Mouse (Mus musculus): ENCODE data around the gene Spata17. TPM values are rescaled to one million over a fixed set of nuclear protein-coding genes. Genes with fewer than 3 reads are reported as not detected.

The Spata17 gene
- total and polyA plus RNA-seq, 3 experiments: 0.24 TPM; not detected in 2

GRCm38 (mm10) chr1:187205506-187205905 lies 9.8 kb downstream of the Spata17 start:
- Histone ChIP-seq H3K9ac (ENCODE audit: insufficient read depth, low read depth) (no peak overlapping the region), H3K27me3 (replicated peaks) (no peaks in the 10 kb centered on the region), H3K27ac (ENCODE audit: insufficient read depth, low read depth) (no peak overlapping the region), H3K4me1 (ENCODE audit: control insufficient read depth in 1 of 2, insufficient read depth in 2 of 2) (peaks cover 0 to 9% of the 10 kb centered on the region in 2 experiments; a peak in 1 of 4 replicates), H3K79me2 (replicated peaks; ENCODE audit: control insufficient read depth, extremely low read depth, insufficient read depth, poor library complexity, severe bottlenecking) (no peaks in the 10 kb centered on the region), H3K9me3 (replicated peaks; ENCODE audit: low read length) (no peaks in the 10 kb centered on the region), H3K36me3 (replicated peaks in 1 of 2; ENCODE audit: control insufficient read depth in 1 of 2, insufficient read depth in 1 of 2, low read length in 1 of 2) (no peaks in the 10 kb centered on the region), H3K4me3 (replicated peaks in 1 of 3; ENCODE audit: low read depth in 2 of 3, low read length in 2 of 3, poor library complexity in 1 of 3) (no peak overlapping the region), H3K4me2 (ENCODE audit: insufficient read depth, low read depth, poor library complexity, severe bottlenecking) (no peak overlapping the region)
- dilution Hi-C loops (cut with MboI; ENCODE audit: extremely low pct_ligation_motif_present, extremely low pct_unique_long_range_greater_than_20kb, low sequenced_read_pairs) (no loop called here), in situ Hi-C loops (cut with MboI; ENCODE audit: low pct_ligation_motif_present, low pct_unique_long_range_greater_than_20kb, low sequenced_read_pairs) (no loop called here)
- TF ChIP-seq GABPA (IDR thresholded peaks at IDR 0.05; ENCODE audit: insufficient replicate concordance, low read depth, low read length) (no peak), MYC (IDR thresholded peaks at IDR 0.05; ENCODE audit: low read depth, low read length) (no peak), ZC3H11A (IDR thresholded peaks at IDR 0.05; ENCODE audit: low read depth, low read length) (no peak), E2F4 (IDR thresholded peaks at IDR 0.05; ENCODE audit: insufficient replicate concordance, low read depth, low read length) (no peak), USF2 (conservative IDR thresholded peaks at IDR 0.05; ENCODE audit: low read depth, low read length) (no peak), HCFC1 (IDR thresholded peaks at IDR 0.05; ENCODE audit: low read depth, low read length) (no peak), IRF4 (IDR thresholded peaks at IDR 0.05; ENCODE audit: low read depth, low read length) (no peak), UBTF (IDR thresholded peaks at IDR 0.05; ENCODE audit: low read depth, low read length) (no peak), MAZ (IDR thresholded peaks at IDR 0.05; ENCODE audit: low read depth, low read length) (no peak)
- no peak for DNase-seq (ENCODE audit: extremely low read depth)

GRCm38 (mm10) chr1:187178546-187178945 lies 36.7 kb downstream of the Spata17 start:
- H3K4me1 ChIP-seq (ENCODE audit: control insufficient read depth in 1 of 2, insufficient read depth in 2 of 2): no peaks in the 10 kb centered on the region
- no peak overlapping the region for H3K27ac ChIP-seq (ENCODE audit: insufficient read depth, low read depth)
- no peaks in the 10 kb centered on the region for H3K79me2 ChIP-seq (replicated peaks; ENCODE audit: control insufficient read depth, extremely low read depth, insufficient read depth, poor library complexity, severe bottlenecking)
- TF ChIP-seq KAT2A (IDR thresholded peaks at IDR 0.05; ENCODE audit: insufficient replicate concordance, low read length) (no peak), SMC3 (IDR thresholded peaks at IDR 0.05; ENCODE audit: low read depth, low read length) (no peak), CTCF (conservative IDR thresholded peaks at IDR 0.05 in 1 of 2, IDR thresholded peaks at IDR 0.05 in 1 of 2; ENCODE audit: low read depth in 2 of 2, low read length in 2 of 2) (peak in 1 of 2 experiments; percentile 12; a peak in 1 of 4 replicates), ELF1 (IDR thresholded peaks at IDR 0.05; ENCODE audit: low read depth, low read length) (no peak), BHLHE40 (IDR thresholded peaks at IDR 0.05; ENCODE audit: low read depth, low read length) (no peak), MAFK (IDR thresholded peaks at IDR 0.05; ENCODE audit: insufficient replicate concordance, low read length) (no peak), ETS1 (conservative IDR thresholded peaks at IDR 0.05; ENCODE audit: low read depth, low read length) (no peak)
- DNase-seq (ENCODE audit: extremely low read depth): no peak
- no peak overlapping the region for H3K4me3 ChIP-seq (replicated peaks in 1 of 3; ENCODE audit: low read depth in 2 of 3, low read length in 2 of 3, poor library complexity in 1 of 3)
- in situ Hi-C loops (cut with MboI; ENCODE audit: low pct_ligation_motif_present, low pct_unique_long_range_greater_than_20kb, low sequenced_read_pairs) (no loop called here), dilution Hi-C loops (cut with MboI; ENCODE audit: extremely low pct_ligation_motif_present, extremely low pct_unique_long_range_greater_than_20kb, low sequenced_read_pairs) (no loop called here)
- H3K4me2 ChIP-seq (ENCODE audit: insufficient read depth, low read depth, poor library complexity, severe bottlenecking): no peak overlapping the region
- no peak overlapping the region for H3K9ac ChIP-seq (ENCODE audit: insufficient read depth, low read depth)
- H3K27me3 ChIP-seq (replicated peaks): no peaks in the 10 kb centered on the region
- H3K36me3 ChIP-seq (replicated peaks in 1 of 2; ENCODE audit: control insufficient read depth in 1 of 2, insufficient read depth in 1 of 2, low read length in 1 of 2): no peaks in the 10 kb centered on the region
- H3K9me3 ChIP-seq (replicated peaks; ENCODE audit: low read length): no peaks in the 10 kb centered on the region

All from CH12.LX (cell line).